Mouse (Mus musculus) hindlimb bud, embryonic 11.5 days (tissue): ENCODE measurements around the gene Safb.

Experiments used
- DNase-seq: peaks from one replicate; pipeline ENCODE4 v3.0.0-alpha.2; 2012; ENCODE audit warnings: low read depth, low spot score; ENCODE audit errors: extremely low spot score

The Safb gene

GRCm38 (mm10) chr17:56560131-56560530 lies 24.5 kb upstream of the Safb start:
- no peak for DNase-seq

GRCm38 (mm10) chr17:56561866-56562265 lies 22.8 kb upstream of the Safb start:
- no peak for DNase-seq

GRCm38 (mm10) chr17:56566293-56566692 lies 18.3 kb upstream of the Safb start:
- DNase-seq = no peak

GRCm38 (mm10) chr17:56566918-56567317 lies 17.7 kb upstream of the Safb start:
- no peak for DNase-seq

- DNase-seq = no peak
These were observed 17.3 kb upstream of the Safb start for GRCm38 (mm10) chr17:56567370-56567769.

GRCm38 (mm10) chr17:56570287-56570686 lies 14.3 kb upstream of the Safb start:
- DNase-seq = no peak

GRCm38 (mm10) chr17:56572154-56572553 lies 12.5 kb upstream of the Safb start:
- no peak for DNase-seq

- no peak for DNase-seq
These were observed 11.7 kb upstream of the Safb start for GRCm38 (mm10) chr17:56572939-56573338.

- no peak for DNase-seq
These were observed 1.6 kb upstream of the Safb start for GRCm38 (mm10) chr17:56583071-56583470.

- no peak for DNase-seq
These were observed 891 bp upstream of the Safb start for GRCm38 (mm10) chr17:56583611-56584256.

GRCm38 (mm10) chr17:56585171-56585821 lies 671 bp downstream of the Safb start:
- DNase-seq = no peak

- no peak for DNase-seq
These were observed 3.1 kb downstream of the Safb start for GRCm38 (mm10) chr17:56587773-56588172.

- DNase-seq = no peak
These were observed 4.3 kb downstream of the Safb start for GRCm38 (mm10) chr17:56588921-56589320.

- DNase-seq = no peak
These were observed 7.9 kb downstream of the Safb start for GRCm38 (mm10) chr17:56592553-56592952.

- DNase-seq = no peak
These were observed 9.1 kb downstream of the Safb start for GRCm38 (mm10) chr17:56593527-56594271.

GRCm38 (mm10) chr17:56603186-56604069 lies 18.8 kb downstream of the Safb start:
- DNase-seq = no peak

GRCm38 (mm10) chr17:56604070-56604380 lies 19.4 kb downstream of the Safb start:
- DNase-seq = no peak

GRCm38 (mm10) chr17:56604422-56604821 lies 19.8 kb downstream of the Safb start:
- no peak for DNase-seq

- no peak for DNase-seq
These were observed 20.8 kb downstream of the Safb start for GRCm38 (mm10) chr17:56605431-56605830.

- DNase-seq = no peak
These were observed 23.0 kb downstream of the Safb start for GRCm38 (mm10) chr17:56607521-56608062.

GRCm38 (mm10) chr17:56608699-56609098 lies 24.1 kb downstream of the Safb start:
- DNase-seq = no peak
